Mouse (Mus musculus) kidney, embryonic 14.5 days (tissue): ENCODE results near the gene Zswim4. TPM values are rescaled to one million over a fixed set of nuclear protein-coding genes. Genes with fewer than 3 reads are reported as not detected.
A peak's percentile ranks its signal among the peaks of the same experiment; 100 is the strongest.

Source experiments
- ATAC-seq: fragments of 200-750 bp; cut with Nextera tagmentation; 2 replicates; pipeline ENCODE4 v1.8.0; 2017; ENCODE audit warnings: moderate number of reproducible peaks, mild to moderate bottlenecking, moderate TSS enrichment, moderate library complexity; ENCODE audit not compliant: low FRiP score, low TSS enrichment
- H3K27ac ChIP-seq: fragments of 300-500 bp; sonication (generic); 2 replicates; pipeline ENCODE4 v1.5.1; 2014; ENCODE audit warnings: low read depth, mild to moderate bottlenecking, low read length, moderate library complexity, mixed read lengths
- H3K27me3 ChIP-seq: fragments of 300-500 bp; sonication (generic); 2 replicates; pipeline ENCODE4 v1.6.1; 2014; ENCODE audit warnings: mild to moderate bottlenecking, low read length; ENCODE audit not compliant: control insufficient read depth, insufficient read depth
- H3K36me3 ChIP-seq: fragments of 300-500 bp; sonication (generic); 2 replicates; pipeline ENCODE4 v1.6.1; 2014; ENCODE audit warnings: low read length, mixed read lengths; ENCODE audit not compliant: control insufficient read depth, insufficient read depth
- H3K4me1 ChIP-seq: fragments of 300-500 bp; sonication (generic); 2 replicates; pipeline ENCODE4 v1.6.1; 2014; ENCODE audit warnings: low read length, mixed read lengths; ENCODE audit not compliant: control insufficient read depth, insufficient read depth
- H3K4me2 ChIP-seq: fragments of 300-500 bp; sonication (generic); replicated peaks from 2 replicates; pipeline ENCODE4 v1.6.1; 2014; ENCODE audit warnings: low read depth, mild to moderate bottlenecking, low read length
- H3K4me3 ChIP-seq: fragments of 300-500 bp; sonication (generic); 2 replicates; pipeline ENCODE4 v1.5.1; 2014; ENCODE audit warnings: mild to moderate bottlenecking, low read length
- H3K9ac ChIP-seq: fragments of 300-500 bp; sonication (generic); 2 replicates; pipeline ENCODE4 v1.6.1; 2014; ENCODE audit warnings: low read depth, mild to moderate bottlenecking, low read length, moderate library complexity
- H3K9me3 ChIP-seq: fragments of 300-500 bp; sonication (generic); 2 replicates; pipeline ENCODE4 v1.6.1; 2016; ENCODE audit warnings: low read length; ENCODE audit not compliant: control insufficient read depth
- WGBS: fragments of 180-500 bp; shearing (Covaris S2); extraction: QIAGEN DNeasy Blood & Tissue Kit; methylation state at CpG from one replicate; pipeline ENCODE4 v1.1.7; 2014; 5-methylcytosine and 5-hydroxymethylcytosine counted together
- polyA plus RNA-seq: library from polyadenylated mRNA; unstranded; fragments of >200 nt; fragmentation: Nextera tagmentation; extraction: Ambion mirVana; gene quantifications from 2 replicates; pipeline ENCODE4 v1.2.1, GENCODE M21; 2014

The Zswim4 gene
- polyA plus RNA-seq, 1 experiment from 2014 or later = 15.7 TPM

DNA sequence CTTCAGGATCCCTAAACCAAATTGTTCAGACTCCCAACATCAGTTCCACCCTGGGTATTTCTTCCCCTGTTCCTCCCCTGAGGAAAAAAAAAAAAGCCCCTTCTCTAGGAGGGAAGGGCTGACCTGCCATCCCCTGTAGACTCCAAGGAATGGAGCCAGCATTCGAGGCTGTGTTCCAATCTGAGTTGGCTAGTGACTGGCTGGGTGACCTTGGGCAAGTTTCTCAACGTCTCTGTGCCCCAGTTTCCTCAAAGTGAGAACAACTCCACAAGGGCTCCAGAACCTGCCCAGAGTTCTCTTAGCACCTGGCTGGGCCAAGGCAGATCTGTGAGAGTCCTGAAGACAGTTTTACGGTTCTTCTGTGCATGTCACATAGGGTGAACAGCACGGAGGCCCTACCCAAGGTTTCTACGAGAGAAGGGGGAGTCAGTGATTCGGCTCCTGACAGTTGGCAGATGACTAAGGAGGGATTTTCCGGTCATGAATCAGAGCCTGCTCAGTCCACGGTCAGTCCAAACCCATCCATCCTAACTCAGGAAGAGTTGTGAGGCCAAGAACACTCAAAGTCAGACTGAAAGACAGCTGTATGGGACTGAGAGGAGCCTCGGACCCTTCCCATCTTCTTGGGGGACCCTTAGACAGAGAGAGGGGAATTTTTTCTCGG lies 977 bp downstream of the Zswim4 start:
- Histone ChIP-seq H3K27ac (peak overlapping the region; percentile 69; the same call in 1 of the 2 replicates), H3K4me2 (peak overlapping the region; percentile 83), H3K27me3 (no peaks in the 10 kb centered on the region), H3K9ac (peak overlapping the region; percentile 94), H3K4me1 (peaks cover 12% of the 10 kb centered on the region), H3K9me3 (no peaks in the 10 kb centered on the region), H3K36me3 (peaks cover 30% of the 10 kb centered on the region), H3K4me3 (peak overlapping the region; percentile 94)
- 11% methylated on average over 10 of the region's 10 CpGs for WGBS
- ATAC-seq = no peak

DNA sequence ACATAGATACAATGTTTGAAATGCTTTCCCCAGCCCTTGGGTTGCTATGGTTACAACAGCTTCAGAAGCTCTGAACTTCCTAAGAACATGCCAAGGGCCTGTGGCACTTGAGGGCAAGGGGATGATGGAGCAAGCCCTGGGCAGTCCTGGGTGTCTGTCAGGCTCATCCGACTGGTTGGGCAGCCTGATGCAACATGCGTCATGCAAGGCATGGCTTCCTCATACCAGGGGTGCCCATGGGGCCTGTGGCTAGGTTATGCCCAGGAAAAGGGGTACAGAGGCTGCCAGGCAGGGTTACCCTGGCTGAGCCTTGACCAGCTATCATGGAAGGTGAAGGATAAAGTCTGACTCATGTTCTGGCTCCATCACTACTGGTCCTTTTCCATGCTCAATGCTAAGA lies 3.8 kb downstream of the Zswim4 start:
- Histone ChIP-seq H3K4me3 (no peak overlapping the region), H3K9ac (no peak overlapping the region), H3K36me3 (peaks cover 56% of the 10 kb centered on the region), H3K9me3 (no peaks in the 10 kb centered on the region), H3K27me3 (no peaks in the 10 kb centered on the region), H3K4me1 (peaks cover 12% of the 10 kb centered on the region), H3K4me2 (no peak overlapping the region), H3K27ac (no peak overlapping the region)
- 93% methylated on average over 2 of the region's 2 CpGs for WGBS
- ATAC-seq = no peak

DNA sequence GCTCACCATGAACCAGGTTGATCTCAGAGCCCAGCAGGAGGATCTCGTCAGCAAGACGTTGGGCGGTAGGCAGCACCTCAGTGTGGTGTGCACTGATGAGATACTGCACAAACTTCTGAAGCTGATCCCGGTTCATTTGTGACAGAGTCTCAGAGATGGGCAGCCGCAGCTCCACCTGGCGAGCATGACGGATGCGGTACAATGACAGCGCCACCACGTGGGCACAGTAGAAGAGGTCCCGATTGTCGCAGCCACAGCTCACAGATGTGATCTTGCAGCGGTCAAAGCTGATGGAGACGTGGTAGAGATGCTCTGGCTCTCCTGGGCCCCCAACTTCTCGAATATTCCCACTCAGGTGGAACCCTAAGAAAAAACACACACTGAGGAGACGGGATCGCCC lies 6.1 kb downstream of the Zswim4 start:
- no peak overlapping the region for H3K4me3 ChIP-seq
- no peak overlapping the region for H3K4me2 ChIP-seq
- no peak overlapping the region for H3K9ac ChIP-seq
- no peak overlapping the region for H3K27ac ChIP-seq
- no peaks in the 10 kb centered on the region for H3K9me3 ChIP-seq
- peaks cover 7% of the 10 kb centered on the region for H3K4me1 ChIP-seq
- H3K27me3 ChIP-seq = no peaks in the 10 kb centered on the region
- 87% methylated on average over 17 of the region's 17 CpGs for WGBS
- no peak for ATAC-seq
- peaks cover 79% of the 10 kb centered on the region for H3K36me3 ChIP-seq

DNA sequence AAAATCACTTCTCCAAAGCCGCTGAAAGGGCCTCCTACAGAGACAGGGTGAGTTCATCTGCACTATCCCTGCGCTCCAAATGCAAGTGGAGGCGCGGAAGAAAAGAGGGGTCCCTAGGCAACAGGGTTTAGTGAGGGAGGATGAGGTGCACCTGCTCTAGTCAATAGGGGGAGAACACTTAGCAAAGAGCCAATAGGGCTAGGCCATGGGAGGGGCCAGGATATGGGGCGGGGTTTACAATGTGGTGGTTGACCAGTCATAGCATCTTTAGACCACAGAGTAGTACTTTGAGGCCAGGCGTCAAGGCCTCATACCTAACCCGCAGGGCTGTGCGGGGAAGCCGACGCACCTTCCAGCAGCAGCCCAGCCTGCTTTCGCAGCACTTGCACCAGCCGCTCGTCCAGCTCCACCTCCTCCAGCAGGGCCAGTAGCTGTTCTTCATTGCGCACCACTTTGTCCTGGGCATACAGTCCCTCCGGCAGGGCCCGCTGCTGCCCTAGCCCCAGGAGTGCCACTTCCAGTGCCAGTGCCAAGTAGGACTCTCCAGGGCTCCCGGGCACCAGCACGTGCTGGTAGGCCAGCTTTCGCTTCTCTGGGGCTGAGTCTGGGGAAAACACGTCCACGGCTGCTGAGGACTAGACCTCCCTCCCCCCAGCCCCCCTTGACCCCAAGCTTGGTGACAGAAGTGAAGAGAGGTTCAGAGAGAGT lies 13.4 kb downstream of the Zswim4 start:
- Histone ChIP-seq H3K27me3 (no peaks in the 10 kb centered on the region), H3K9ac (no peak overlapping the region), H3K4me3 (no peak overlapping the region), H3K9me3 (no peaks in the 10 kb centered on the region), H3K4me2 (no peak overlapping the region), H3K27ac (no peak overlapping the region), H3K36me3 (peaks cover 91% of the 10 kb centered on the region), H3K4me1 (no peaks in the 10 kb centered on the region)
- ATAC-seq = no peak
- WGBS = 85% methylated on average over 21 of the region's 21 CpGs

DNA sequence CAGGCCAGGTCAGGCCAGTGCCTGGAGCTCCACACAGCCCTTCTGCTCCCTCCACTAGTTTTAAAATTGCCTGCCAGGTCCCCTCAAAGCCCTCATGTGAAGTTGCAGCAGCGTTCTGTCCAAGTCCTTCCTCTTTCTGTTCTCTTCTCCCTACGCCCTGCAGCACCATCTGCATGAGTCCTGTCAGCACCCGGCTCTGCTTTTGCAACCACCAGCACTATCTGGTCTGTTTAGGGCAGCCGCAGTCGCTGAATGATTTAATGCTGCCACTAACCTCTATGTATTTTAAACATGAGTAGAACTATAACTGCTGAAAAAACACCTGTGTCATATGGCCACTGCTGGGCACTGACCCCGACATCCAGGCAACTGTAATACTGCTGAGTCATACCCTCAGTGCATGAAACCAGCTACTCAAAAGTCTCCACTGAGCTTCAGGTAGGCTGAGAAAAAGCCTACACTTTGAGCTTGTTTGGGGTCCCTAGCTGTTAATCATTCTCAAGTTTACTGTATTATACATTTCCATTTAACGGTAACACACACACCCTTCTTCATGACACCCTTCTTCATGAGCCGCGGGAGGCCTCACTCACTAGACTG lies 14.2 kb downstream of the Zswim4 start:
- no peak overlapping the region for H3K27ac ChIP-seq
- peaks cover 91% of the 10 kb centered on the region for H3K36me3 ChIP-seq
- WGBS = 90% methylated on average over 9 of the region's 9 CpGs
- no peak for ATAC-seq
- H3K9ac ChIP-seq = no peak overlapping the region; the same call in 1 of the 2 replicates
- H3K4me1 ChIP-seq = no peaks in the 10 kb centered on the region
- no peak overlapping the region for H3K4me3 ChIP-seq
- no peaks in the 10 kb centered on the region for H3K9me3 ChIP-seq
- H3K4me2 ChIP-seq = no peak overlapping the region
- H3K27me3 ChIP-seq = no peaks in the 10 kb centered on the region

DNA sequence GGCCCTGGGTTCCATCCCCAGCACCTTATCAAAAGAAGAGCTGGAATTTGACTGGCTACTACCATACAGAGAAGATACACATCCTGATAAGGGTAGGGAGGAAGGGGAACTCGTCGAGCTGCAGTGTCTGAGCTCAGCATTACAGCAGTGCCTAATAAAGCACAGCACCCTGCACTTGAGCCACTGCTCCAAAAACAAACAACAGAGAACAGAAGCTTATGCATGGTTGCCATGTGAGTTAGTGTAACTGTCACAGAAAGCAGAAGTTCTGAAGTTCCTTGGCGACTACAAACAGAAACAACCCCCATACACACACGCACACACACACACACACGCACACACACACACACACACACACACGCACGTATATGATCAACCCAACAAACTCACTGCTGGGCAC lies 16.8 kb downstream of the Zswim4 start:
- no peak overlapping the region for H3K9ac ChIP-seq
- H3K27ac ChIP-seq = no peak overlapping the region
- H3K4me2 ChIP-seq = no peak overlapping the region
- no peak for ATAC-seq
- H3K27me3 ChIP-seq = no peaks in the 10 kb centered on the region
- H3K4me3 ChIP-seq = no peak overlapping the region
- 89% methylated on average over 7 of the region's 7 CpGs for WGBS
- no peaks in the 10 kb centered on the region for H3K4me1 ChIP-seq
- no peaks in the 10 kb centered on the region for H3K9me3 ChIP-seq
- H3K36me3 ChIP-seq = peaks cover 91% of the 10 kb centered on the region

DNA sequence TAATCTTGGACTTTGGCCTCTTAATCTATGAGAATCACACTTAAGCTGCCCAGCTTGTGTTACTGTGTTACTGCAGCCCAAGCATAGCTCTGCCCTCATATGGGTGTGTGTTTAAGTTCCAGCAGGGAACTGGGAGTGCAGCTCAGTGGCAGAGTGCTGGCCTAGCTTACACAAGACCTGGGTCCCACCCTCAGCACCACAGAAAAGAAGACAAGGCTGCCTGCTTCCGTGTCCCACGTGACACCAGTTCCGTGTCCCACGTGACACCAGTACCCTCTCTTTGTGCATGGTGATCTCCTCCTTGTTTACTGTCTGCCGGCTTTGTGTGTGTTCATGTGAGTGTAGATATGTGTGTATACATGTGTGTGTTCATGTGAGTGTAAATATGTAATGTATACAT lies 18.7 kb downstream of the Zswim4 start:
- no peak overlapping the region for H3K4me2 ChIP-seq
- H3K4me1 ChIP-seq = no peaks in the 10 kb centered on the region
- no peak for ATAC-seq
- no peaks in the 10 kb centered on the region for H3K27me3 ChIP-seq
- no peak overlapping the region for H3K4me3 ChIP-seq
- peaks cover 91% of the 10 kb centered on the region for H3K36me3 ChIP-seq
- H3K27ac ChIP-seq = no peak overlapping the region
- no peak overlapping the region for H3K9ac ChIP-seq
- no peaks in the 10 kb centered on the region for H3K9me3 ChIP-seq
- 97% methylated on average over 5 of the region's 5 CpGs for WGBS

DNA sequence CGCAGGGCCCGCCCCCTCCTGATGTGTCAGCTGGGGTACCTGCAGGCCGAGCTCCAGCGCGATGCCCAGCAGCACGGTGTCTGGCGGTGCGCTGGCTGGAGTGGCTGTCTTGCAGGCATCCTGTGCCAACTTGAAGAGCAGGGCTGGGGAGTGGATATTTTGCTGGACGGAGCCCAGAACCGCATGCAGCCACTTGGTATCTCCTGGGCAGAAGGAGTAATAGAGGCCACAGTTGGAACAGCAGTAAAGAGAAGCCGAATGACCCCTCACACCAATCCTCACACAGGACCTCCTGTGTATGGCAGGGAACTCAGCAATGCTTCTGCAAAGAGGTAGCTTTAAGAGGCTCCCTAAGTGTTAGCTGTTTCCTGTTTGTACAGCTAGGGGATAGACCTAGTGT lies 19.6 kb downstream of the Zswim4 start:
- no peak overlapping the region for H3K4me2 ChIP-seq
- H3K27ac ChIP-seq = no peak overlapping the region
- H3K4me3 ChIP-seq = no peak overlapping the region
- peaks cover 91% of the 10 kb centered on the region for H3K36me3 ChIP-seq
- 92% methylated on average over 11 of the region's 11 CpGs for WGBS
- no peaks in the 10 kb centered on the region for H3K27me3 ChIP-seq
- H3K9me3 ChIP-seq = no peaks in the 10 kb centered on the region
- no peaks in the 10 kb centered on the region for H3K4me1 ChIP-seq
- no peak overlapping the region for H3K9ac ChIP-seq
- ATAC-seq = no peak

DNA sequence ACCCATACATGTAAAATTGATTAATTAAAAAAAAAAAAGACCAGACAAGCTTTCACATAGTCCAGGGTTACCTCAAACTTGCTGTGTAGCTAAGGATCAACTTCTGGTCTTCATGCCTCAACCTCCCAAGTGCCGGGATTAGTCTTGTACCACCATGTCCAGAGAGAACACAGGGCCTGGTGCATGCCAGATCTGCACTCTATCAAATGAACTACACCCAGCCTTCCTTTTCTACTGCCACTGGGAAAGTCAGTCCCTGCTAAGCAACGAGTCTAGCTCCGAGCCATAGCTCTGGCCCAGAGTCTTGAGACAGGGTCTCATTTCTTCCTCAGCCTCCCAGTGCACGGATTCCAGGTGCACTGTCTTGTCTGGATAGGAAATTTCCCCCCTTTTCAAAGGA lies 23.6 kb downstream of the Zswim4 start:
- Histone ChIP-seq H3K9ac (no peak overlapping the region), H3K27me3 (no peaks in the 10 kb centered on the region), H3K27ac (no peak overlapping the region), H3K36me3 (peaks cover 89% of the 10 kb centered on the region), H3K4me3 (no peak overlapping the region), H3K9me3 (no peaks in the 10 kb centered on the region), H3K4me1 (peaks cover 17% of the 10 kb centered on the region), H3K4me2 (no peak overlapping the region)
- ATAC-seq = no peak
- 86% methylated on average over 4 of the region's 4 CpGs for WGBS
